Mouse (Mus musculus) thymus, postnatal 36 days (tissue): ENCODE results near the gene Gab2.

Source experiments
- DNase-seq, 2 experiments: peaks; one replicate each; pipeline ENCODE4 v3.0.0; 2022; ENCODE audit warnings: mixed read lengths in 2 of 2

The Gab2 gene

GRCm38 (mm10) chr7:97347464-97347863, 266.1 kb downstream of the Gab2 start:
- DNase-seq: no peak

DNA sequence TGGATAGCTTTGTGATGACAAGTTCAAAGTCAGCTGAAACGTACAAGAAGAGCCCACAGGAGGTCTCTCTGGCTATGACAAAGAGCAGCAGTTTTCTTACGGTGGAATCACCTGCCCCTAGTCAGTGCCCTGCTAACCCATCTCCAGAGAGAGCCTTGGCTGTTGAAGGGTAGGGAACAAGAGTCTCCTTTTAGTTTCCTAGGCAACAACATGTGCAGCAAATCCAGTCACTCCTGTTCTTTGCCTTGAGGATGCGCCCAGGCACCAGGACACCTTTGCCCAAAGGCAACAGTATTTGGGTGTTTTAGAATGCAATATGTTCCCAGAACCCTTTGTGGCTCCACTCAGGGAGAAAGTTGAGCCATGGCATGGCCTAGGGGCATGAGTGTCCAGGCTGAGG, 266.9 kb downstream of the Gab2 start:
- DNase-seq: no peak

DNA sequence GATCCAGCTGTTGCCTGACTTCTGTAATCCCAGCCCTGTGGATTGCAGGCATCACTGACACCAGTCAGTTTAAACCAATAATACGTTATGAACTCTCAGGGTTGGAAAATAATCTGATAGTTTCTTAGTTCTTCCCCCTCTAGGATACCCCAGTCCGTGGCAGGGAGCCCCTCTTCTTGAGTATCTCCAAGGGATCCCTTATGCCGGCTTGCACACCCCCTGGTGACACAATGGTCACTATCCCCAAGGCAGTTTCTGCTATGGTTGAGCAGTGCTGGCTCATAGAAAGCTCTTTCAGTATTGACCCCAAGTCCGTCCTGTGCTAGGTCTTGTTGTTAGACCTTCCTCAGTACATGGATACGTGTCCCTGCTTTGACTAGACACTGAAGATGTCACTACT, 267.4 kb downstream of the Gab2 start:
- no peak for DNase-seq

DNA sequence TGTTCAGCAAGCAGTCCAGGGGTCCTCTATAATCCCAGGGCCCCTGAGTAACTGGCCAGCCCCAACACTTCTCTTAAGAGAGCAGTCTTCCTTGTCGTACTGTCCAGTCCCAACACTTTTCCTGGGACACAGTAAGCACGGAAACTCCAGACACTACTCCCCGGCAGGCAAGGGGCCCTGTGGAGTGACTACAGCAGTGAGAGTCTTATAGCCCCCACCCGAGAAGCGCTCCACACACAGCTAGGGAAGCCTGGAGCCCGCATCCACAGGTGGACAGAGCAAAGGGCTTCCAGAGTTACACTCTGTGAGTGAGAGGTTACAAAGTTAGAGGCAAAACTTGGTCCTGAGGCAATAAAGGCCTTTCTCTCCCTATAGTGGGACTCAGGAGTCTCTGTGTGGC, 268.1 kb downstream of the Gab2 start:
- no peak for DNase-seq

GRCm38 (mm10) chr7:97350891-97351290, 269.5 kb downstream of the Gab2 start:
- DNase-seq: no peak

GRCm38 (mm10) chr7:97351792-97352513, 270.6 kb downstream of the Gab2 start:
- no peak for DNase-seq

GRCm38 (mm10) chr7:97353356-97353755, 272.0 kb downstream of the Gab2 start:
- DNase-seq: no peak

DNA sequence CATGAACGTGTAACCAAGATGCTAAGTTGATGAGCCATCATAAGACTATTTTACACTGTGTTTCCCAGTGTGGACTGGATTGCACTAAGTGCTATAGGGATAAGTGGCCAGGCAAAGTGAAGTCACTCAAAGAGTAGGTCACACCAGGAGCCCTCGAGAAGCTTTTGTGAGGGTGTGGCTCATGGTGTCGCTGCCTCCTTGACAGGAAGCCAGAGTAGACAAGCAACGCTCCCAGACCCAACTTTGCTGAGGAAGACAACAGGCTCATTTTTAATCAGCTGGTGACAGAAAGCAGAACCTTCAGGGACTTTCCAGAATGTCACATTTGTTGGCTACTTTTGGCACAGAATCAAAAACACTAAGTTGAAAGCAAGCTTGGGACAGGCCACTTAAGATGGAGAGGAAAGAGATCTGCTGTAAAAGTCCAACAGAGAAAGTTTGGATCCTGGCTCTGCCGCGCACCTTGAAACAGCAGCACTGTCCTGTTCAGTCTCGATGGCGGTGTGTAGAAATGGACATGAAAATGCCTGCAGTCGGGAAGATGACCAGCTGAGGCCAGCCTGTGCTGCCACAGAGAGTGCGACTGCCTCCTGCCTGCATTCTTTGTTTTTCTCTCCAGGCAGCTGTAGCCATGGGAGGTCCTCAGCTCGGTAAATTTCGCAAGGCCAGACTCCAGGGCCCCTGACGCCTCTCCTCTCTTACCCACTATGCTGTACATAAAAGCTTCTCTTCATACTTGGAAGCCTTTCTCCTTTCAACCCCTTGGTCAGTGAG, 273.9 kb downstream of the Gab2 start:
- no peak for DNase-seq

DNA sequence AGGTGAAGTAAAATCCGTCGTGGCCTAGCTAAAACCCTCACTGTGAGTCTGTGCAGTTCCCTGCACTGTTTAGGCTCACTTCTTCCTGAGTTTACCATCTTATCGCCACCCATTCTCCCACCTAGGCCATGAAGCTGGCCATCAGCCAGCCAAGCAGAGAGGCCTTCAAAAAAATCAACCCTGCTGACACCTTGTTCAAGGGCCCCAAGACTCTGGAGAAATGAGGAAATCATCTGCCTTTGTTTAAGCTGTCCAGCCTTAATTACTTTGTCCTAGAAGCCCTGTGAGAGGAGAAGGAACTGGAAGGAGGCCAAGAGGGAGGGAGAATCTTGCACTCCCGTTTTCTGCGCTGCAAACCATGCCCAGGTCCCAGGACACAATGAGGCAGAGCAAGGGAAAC, 274.9 kb downstream of the Gab2 start:
- DNase-seq: no peak

DNA sequence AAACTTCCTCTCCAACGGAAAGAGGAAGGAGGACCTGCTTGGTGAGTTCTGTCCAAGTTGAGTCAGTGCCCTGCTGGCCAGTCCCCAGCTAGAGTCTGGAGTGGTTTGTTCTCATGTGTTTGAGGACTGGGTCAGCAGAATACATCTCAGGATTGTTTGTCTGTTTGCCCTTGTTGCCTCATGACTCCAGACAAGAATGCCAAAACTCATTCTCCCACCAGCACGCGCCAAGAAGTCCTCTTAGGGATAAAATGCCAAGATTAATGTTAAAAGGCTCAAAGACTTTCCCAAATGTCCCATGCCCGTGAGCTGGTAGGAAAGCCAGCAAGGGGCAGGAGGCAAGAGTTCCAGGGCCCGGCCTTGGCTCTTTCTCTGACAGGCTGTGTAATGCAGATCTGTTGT, 275.5 kb downstream of the Gab2 start:
- DNase-seq: no peak

DNA sequence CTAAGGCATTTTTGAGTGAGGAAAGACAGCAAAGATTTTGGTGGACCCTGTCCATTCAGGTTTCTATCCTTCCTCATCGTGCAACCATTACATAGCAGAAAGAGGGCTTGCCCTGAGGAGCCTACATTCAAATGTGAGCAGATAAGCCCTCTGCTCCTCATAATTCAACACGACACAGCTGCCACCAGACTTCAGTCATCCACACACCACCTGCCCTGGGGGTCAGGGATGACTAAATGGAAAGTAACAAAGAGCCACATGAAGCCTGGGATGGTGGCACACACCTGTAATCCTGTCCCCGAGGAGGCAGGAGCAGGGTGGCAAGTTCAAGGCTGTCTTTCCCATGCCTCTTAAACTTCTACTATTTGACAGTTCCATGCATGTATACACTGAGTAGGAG, 276.5 kb downstream of the Gab2 start:
- no peak for DNase-seq

- no peak for DNase-seq
These were observed 277.0 kb downstream of the Gab2 start for GRCm38 (mm10) chr7:97358347-97358746.
